Comparison of ENCODE assay signal across 8 mouse cellular contexts in genomic region chr11:53706934-53707717, GRCm38 (mm10). TPM values are rescaled to one million over a fixed set of nuclear protein-coding genes. Genes with fewer than 3 reads are reported as not detected.
DNase-seq lines count a peak whose midpoint lies in the region; ATAC-seq lines count a peak whose summit lies in the region.

Gene Rad50, minus strand, starts transcription at chr11:53707319.

- peak; percentile 93 to 98 for DNase-seq in adrenal gland, adult (ENCODE audit: inconsistent age in 2 of 2, low spot score in 1 of 2)
- peak; percentile 93 for DNase-seq in embryo, embryonic 10.5 days (ENCODE audit: low spot score)
- DNase-seq in gastrocnemius, postnatal 14 days: peak; percentile 92
- peak; percentile 83 to 94 for DNase-seq in left cerebral cortex, postnatal 10 days (ENCODE audit: extremely low spot score in 1 of 2, low spot score in 2 of 2)
- peak; percentile 91 for DNase-seq in right cerebral cortex, postnatal 25 days
- DNase-seq in urinary bladder, postnatal 4 days (ENCODE audit: low spot score in 2 of 2): peak; percentile 88 to 89

- peak; percentile 95 for ATAC-seq in inflammation-experienced regulatory T-cells, adult 6 months
- ATAC-seq in megakaryocyte-erythroid progenitor cell, adult 5-6 weeks (replicated peaks; ENCODE audit: low FRiP score, low TSS enrichment, poor library complexity, severe bottlenecking): peak; percentile 99

- intact Hi-C loops in gastrocnemius, postnatal 14 days (cut with DNase I; ENCODE audit: low total_unique reads): no loop called here
- intact Hi-C loops in left cerebral cortex, postnatal 10 days (cut with DNase I): no loop called here

RNA-seq across cellular contexts. Expression of gene Rad50, which starts in this region (rescaled TPM):
- total RNA-seq in gastrocnemius, postnatal 14 days (2021): 1 to 10 TPM; 5.2 to 6.7 TPM
- polyA plus RNA-seq in inflammation-experienced regulatory T-cells, adult 6 months (2017; shearing (Covaris generic)): 10 to 100 TPM; 47.3 to 53.7 (median 48.6) TPM
- 1 to 10 TPM; 9.4 to 9.7 TPM for total RNA-seq in left cerebral cortex, postnatal 10 days (2021)
- 53.6 and 58.6 TPM in 2 replicates for total RNA-seq in megakaryocyte-erythroid progenitor cell, adult 5-6 weeks (2014; fragmentation: Nextera tagmentation)
- total RNA-seq in megakaryocyte-erythroid progenitor cell, adult 5-6 weeks (2017): 91.4 and 110 TPM in 2 replicates

Comparison
In these comparisons a context has a peak if more than half of its experiments do, and no peak if none do; other contexts are left out.
1. Peak in every context shown above with its lines: DNase-seq and ATAC-seq.
2. RNA of gene Rad50 (total RNA-seq): 53.6 to 110 TPM in megakaryocyte-erythroid progenitor cell, adult 5-6 weeks; 9.4 to 9.7 TPM in left cerebral cortex, postnatal 10 days and 5.2 to 6.7 TPM in gastrocnemius, postnatal 14 days; every median in the first group is over 4 times any median in the second.